Mouse (Mus musculus) CD4-positive naive resting alpha-beta T cell, adult 76 days (primary cell): ENCODE data around the gene Ptpa. TPM values are rescaled to one million over a fixed set of nuclear protein-coding genes. Genes with fewer than 3 reads are reported as not detected.

ENCODE experiments used
- total RNA-seq: library from RNA; stranded (reverse); gene quantifications from one replicate; pipeline ENCODE4 v1.2.4, GENCODE M21; 2023

Gene Ptpa
- 79.2 TPM for total RNA-seq

GRCm38 (mm10) chr2:30415936-30416648 lies at the start of gene Ptpa:
TSS of gene Ptpa (plus strand) at chr2:30416039.

GRCm38 (mm10) chr2:30392114-30392576 lies 23.7 kb upstream of the Ptpa start, which contains the start of gene Dolpp1:
TSS of gene Dolpp1 (plus strand) at chr2:30392254.

DNA sequence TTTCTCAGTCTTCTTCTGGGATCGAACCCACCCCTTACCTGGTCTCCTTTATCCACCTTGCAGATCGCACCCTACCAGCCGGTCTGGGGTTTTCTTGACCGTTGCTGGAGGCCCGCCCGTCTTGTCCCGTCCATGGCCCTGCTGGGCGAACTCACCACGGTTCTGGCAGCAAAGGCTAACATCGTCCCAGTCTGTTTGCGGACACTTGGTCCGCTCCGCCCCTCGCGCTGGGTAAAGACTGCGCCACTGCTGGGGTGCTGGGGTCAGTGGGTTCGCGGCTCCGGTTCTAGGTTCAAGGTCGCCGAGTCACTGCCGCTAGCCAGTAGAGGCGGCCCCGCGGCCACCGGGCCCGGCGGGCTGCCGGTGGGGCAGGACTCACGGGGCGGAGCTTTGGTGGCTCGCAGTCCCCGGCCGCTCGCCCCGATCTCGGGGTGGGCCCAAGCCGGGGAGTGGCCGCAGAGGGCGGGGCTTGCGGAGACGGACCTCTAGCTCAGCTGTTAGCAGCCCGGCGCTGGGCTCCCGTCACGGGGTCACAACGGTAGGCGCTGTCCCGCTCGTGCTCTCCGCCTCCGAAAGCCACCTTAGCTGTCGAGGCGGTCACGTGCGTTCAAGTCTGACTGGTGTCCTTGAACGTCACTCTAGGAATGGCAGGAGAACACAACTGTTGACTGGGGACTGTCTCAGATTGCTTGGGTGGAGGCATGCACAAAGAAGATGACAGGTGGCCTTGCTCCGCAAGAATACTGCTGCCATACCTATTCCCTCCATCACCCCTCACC lies 493 bp upstream of the Ptpa start, which contains the start of gene Crat:
Gene Crat (minus strand): TSS at position 657 of the 779 bp plus-strand sequence.

GRCm38 (mm10) chr2:30474039-30474438 lies 58.2 kb downstream of the Ptpa start, which contains the start of gene Ier5l:
TSS of gene Ier5l (minus strand) at chr2:30474219.

Other genes starting within 250 kb of the Ptpa start
- 13.2 TPM for gene Endog, start 244.5 kb upstream of the Ptpa start, total RNA-seq
- 19.0 TPM for gene Spout1, start 237.6 kb upstream of the Ptpa start, total RNA-seq
- gene Kyat1, start 210.2 kb upstream of the Ptpa start, total RNA-seq: 12.2 TPM
- 64.4 TPM for gene Lrrc8a, start 178.3 kb upstream of the Ptpa start, total RNA-seq
- gene Gm28035, start 175.5 kb upstream of the Ptpa start, total RNA-seq: 6.5 TPM
- gene Phyhd1, start 149.8 kb upstream of the Ptpa start, total RNA-seq: 11.6 TPM
- not detected for gene Gm28038, start 135.0 kb upstream of the Ptpa start, total RNA-seq
- 9.9 TPM for gene Dolk, start 129.7 kb upstream of the Ptpa start, total RNA-seq
- 48.7 TPM for gene Nup188, start 129.6 kb upstream of the Ptpa start, total RNA-seq
- gene Sh3glb2, start 56.7 kb upstream of the Ptpa start, total RNA-seq: 78.6 TPM
- 10.7 TPM for gene Miga2, start 51.8 kb upstream of the Ptpa start, total RNA-seq
- gene Dolpp1, start 23.8 kb upstream of the Ptpa start, total RNA-seq: 19.8 TPM
- 8.3 TPM for gene Crat, start 226 bp upstream of the Ptpa start, total RNA-seq
- 0.82 TPM for gene Ier5l, start 58.2 kb downstream of the Ptpa start, total RNA-seq
- gene Cstad, start 179.0 kb downstream of the Ptpa start, total RNA-seq: 2.2 TPM